Mouse (Mus musculus) heart, postnatal 4 days (tissue): ENCODE measurements around the gene Rufy4. TPM values are rescaled to one million over a fixed set of nuclear protein-coding genes. Genes with fewer than 3 reads are reported as not detected.

Source experiments
- total RNA-seq, 2 experiments: library from RNA; stranded (reverse); gene quantifications; 2 replicates each; pipeline ENCODE4 v1.2.3; 2021

Gene Rufy4
- total RNA-seq, 2 experiments from 2014 or later, result 1.1 to 1.2 TPM

Other genes starting within 250 kb of the Rufy4 start
- gene Tns1, start 1.1 kb upstream of the Rufy4 start, total RNA-seq, result 100 to 1,000 TPM; 463 to 468 TPM
- under 1 TPM; 0.11 to 0.17 TPM for gene Cxcr2, start 28.4 kb downstream of the Rufy4 start, total RNA-seq
- not detected for gene Cxcr1, start 69.1 kb downstream of the Rufy4 start, total RNA-seq
- 100 to 1,000 TPM; 246 to 249 TPM for gene Arpc2, start 110.5 kb downstream of the Rufy4 start, total RNA-seq
- gene Gpbar1, start 153.0 kb downstream of the Rufy4 start, total RNA-seq, result not detected
- gene Aamp, start 159.2 kb downstream of the Rufy4 start, total RNA-seq, result 100 to 1,000 TPM; 103 to 105 TPM
- gene Pnkd, start 159.4 kb downstream of the Rufy4 start, total RNA-seq, result 100 to 1,000 TPM; 198 to 211 TPM
- gene Tmbim1, start 180.1 kb downstream of the Rufy4 start, total RNA-seq, result 10 to 100 TPM; 43.4 to 44.3 TPM
- under 1 TPM; 0.32 to 0.33 TPM for gene Catip, start 236.6 kb downstream of the Rufy4 start, total RNA-seq
- gene Slc11a1, start 249.7 kb downstream of the Rufy4 start, total RNA-seq, result 1 to 10 TPM; 1.7 to 3.4 TPM